Mouse (Mus musculus) embryonic facial prominence, embryonic 15.5 days (tissue): ENCODE measurements around the gene Spata13. TPM values are rescaled to one million over a fixed set of nuclear protein-coding genes. Genes with fewer than 3 reads are reported as not detected.

Experiments
- ATAC-seq: fragments of 200-750 bp; cut with Nextera tagmentation; 2 replicates; pipeline ENCODE4 v1.8.0; 2017; ENCODE audit warnings: low read depth, moderate TSS enrichment; ENCODE audit not compliant: insufficient number of reproducible peaks, low FRiP score, low TSS enrichment
- H3K27ac ChIP-seq: fragments of 300-500 bp; sonication (generic); replicated peaks from 2 replicates; pipeline ENCODE4 v1.5.1; 2015; ENCODE audit warnings: mild to moderate bottlenecking, inconsistent platforms
- H3K27me3 ChIP-seq: fragments of 300-500 bp; sonication (generic); 2 replicates; pipeline ENCODE4 v1.6.1; 2015; ENCODE audit warnings: inconsistent platforms
- H3K36me3 ChIP-seq: fragments of 300-500 bp; sonication (generic); 2 replicates; pipeline ENCODE4 v1.6.1; 2015; ENCODE audit warnings: mild to moderate bottlenecking, inconsistent platforms
- H3K4me1 ChIP-seq: fragments of 300-500 bp; sonication (generic); 2 replicates; pipeline ENCODE4 v1.6.1; 2015; ENCODE audit warnings: inconsistent platforms
- H3K4me2 ChIP-seq: fragments of 300-500 bp; sonication (generic); replicated peaks from 2 replicates; pipeline ENCODE4 v1.6.1; 2015; ENCODE audit warnings: mild to moderate bottlenecking, inconsistent platforms
- H3K4me3 ChIP-seq: fragments of 300-500 bp; sonication (generic); replicated peaks from 2 replicates; pipeline ENCODE4 v1.5.1; 2015; ENCODE audit warnings: mild to moderate bottlenecking, inconsistent platforms
- H3K9ac ChIP-seq: fragments of 300-500 bp; sonication (generic); 2 replicates; pipeline ENCODE4 v1.6.1; 2015; ENCODE audit warnings: inconsistent platforms
- H3K9me3 ChIP-seq: fragments of 300-500 bp; sonication (generic); replicated peaks from 2 replicates; pipeline ENCODE4 v1.6.1; 2016; ENCODE audit warnings: inconsistent platforms
- WGBS: fragments of 180-500 bp; shearing (Covaris S2); methylation state at CpG from one replicate; pipeline ENCODE4 v1.1.7; 2015; 5-methylcytosine and 5-hydroxymethylcytosine counted together
- polyA plus RNA-seq: library from polyadenylated mRNA; unstranded; fragments of >200 nt; fragmentation: Nextera tagmentation; extraction: Ambion mirVana; gene quantifications from 2 replicates; pipeline ENCODE4 v1.2.1, GENCODE M21; 2015

The Spata13 gene
- polyA plus RNA-seq, 1 experiment from 2014 or later: 16.1 TPM

- WGBS: 77% methylated on average over 6 of the region's 6 CpGs
- no peaks in the 10 kb centered on the region for H3K9me3 ChIP-seq
- H3K27ac ChIP-seq: no peak overlapping the region
- H3K36me3 ChIP-seq: no peaks in the 10 kb centered on the region
- no peak overlapping the region for H3K9ac ChIP-seq
- peaks cover 23% of the 10 kb centered on the region for H3K4me1 ChIP-seq
- H3K4me2 ChIP-seq: no peak overlapping the region
- H3K4me3 ChIP-seq: no peak overlapping the region
- H3K27me3 ChIP-seq: no peaks in the 10 kb centered on the region; the same call in 1 of the 2 replicates
- ATAC-seq: no peak
Measured at GRCm38 (mm10) chr14:60641120-60641519, 7.3 kb downstream of the Spata13 start.

- H3K9ac ChIP-seq: no peak overlapping the region
- no peak overlapping the region for H3K4me2 ChIP-seq
- H3K4me3 ChIP-seq: no peak overlapping the region
- peaks cover 14% of the 10 kb centered on the region; the same call in 1 of the 2 replicates for H3K4me1 ChIP-seq
- 63% methylated on average over 1 of the region's 1 CpGs for WGBS
- H3K9me3 ChIP-seq: no peaks in the 10 kb centered on the region
- no peak for ATAC-seq
- no peak overlapping the region for H3K27ac ChIP-seq
- no peaks in the 10 kb centered on the region; the same call in 1 of the 2 replicates for H3K27me3 ChIP-seq
- no peaks in the 10 kb centered on the region for H3K36me3 ChIP-seq
Measured at GRCm38 (mm10) chr14:60642131-60642530, 8.3 kb downstream of the Spata13 start.

GRCm38 (mm10) chr14:60643098-60643870 is 9.5 kb downstream of the Spata13 start:
- Histone ChIP-seq H3K9ac (no peak overlapping the region), H3K4me3 (no peak overlapping the region), H3K27ac (no peak overlapping the region; the same call in 1 of the 2 replicates), H3K36me3 (no peaks in the 10 kb centered on the region), H3K9me3 (no peaks in the 10 kb centered on the region), H3K4me1 (peaks cover 10% of the 10 kb centered on the region; the same call in 1 of the 2 replicates), H3K4me2 (no peak overlapping the region; the same call in 1 of the 2 replicates), H3K27me3 (no peaks in the 10 kb centered on the region)
- no peak for ATAC-seq
- WGBS: 46% methylated on average over 14 of the region's 14 CpGs

GRCm38 (mm10) chr14:60646373-60646772 is 12.6 kb downstream of the Spata13 start:
- 58% methylated on average over 5 of the region's 5 CpGs for WGBS

GRCm38 (mm10) chr14:60647885-60648284 is 14.1 kb downstream of the Spata13 start:
- no peak for ATAC-seq
- no peaks in the 10 kb centered on the region for H3K36me3 ChIP-seq
- H3K27me3 ChIP-seq: no peaks in the 10 kb centered on the region
- no peak overlapping the region for H3K9ac ChIP-seq
- no peak overlapping the region for H3K4me2 ChIP-seq
- peaks cover 4% of the 10 kb centered on the region; the same call in 1 of the 2 replicates for H3K4me1 ChIP-seq
- no peak overlapping the region for H3K4me3 ChIP-seq
- no peak overlapping the region for H3K27ac ChIP-seq
- H3K9me3 ChIP-seq: no peaks in the 10 kb centered on the region
- 85% methylated on average over 7 of the region's 7 CpGs for WGBS

More at GRCm38 (mm10) chr14:60646373-60646772, 12.6 kb downstream of the Spata13 start:
- Histone ChIP-seq H3K4me2 (no peak overlapping the region), H3K4me3 (no peak overlapping the region), H3K27me3 (no peaks in the 10 kb centered on the region), H3K9ac (no peak overlapping the region), H3K4me1 (peaks cover 4% of the 10 kb centered on the region; the same call in 1 of the 2 replicates), H3K36me3 (no peaks in the 10 kb centered on the region), H3K9me3 (no peaks in the 10 kb centered on the region), H3K27ac (no peak overlapping the region)
- ATAC-seq: no peak

GRCm38 (mm10) chr14:60648956-60649355 is 15.2 kb downstream of the Spata13 start:
- Histone ChIP-seq H3K27me3 (no peaks in the 10 kb centered on the region), H3K9me3 (no peaks in the 10 kb centered on the region), H3K4me3 (no peak overlapping the region), H3K36me3 (no peaks in the 10 kb centered on the region), H3K9ac (no peak overlapping the region), H3K4me2 (no peak overlapping the region), H3K4me1 (no peaks in the 10 kb centered on the region; the same call in 1 of the 2 replicates), H3K27ac (no peak overlapping the region)
- ATAC-seq: no peak
- WGBS: 94% methylated on average over 1 of the region's 1 CpGs

GRCm38 (mm10) chr14:60653184-60653583 is 19.4 kb downstream of the Spata13 start:
- Histone ChIP-seq H3K9me3 (no peaks in the 10 kb centered on the region), H3K27me3 (no peaks in the 10 kb centered on the region), H3K9ac (no peak overlapping the region), H3K36me3 (no peaks in the 10 kb centered on the region), H3K4me2 (no peak overlapping the region), H3K27ac (no peak overlapping the region), H3K4me3 (no peak overlapping the region), H3K4me1 (peaks cover 9% of the 10 kb centered on the region; the same call in 1 of the 2 replicates)
- WGBS: 64% methylated on average over 4 of the region's 4 CpGs
- no peak for ATAC-seq

- Histone ChIP-seq H3K4me2 (no peak overlapping the region), H3K36me3 (no peaks in the 10 kb centered on the region), H3K27ac (no peak overlapping the region), H3K9ac (no peak overlapping the region), H3K4me1 (peaks cover 9% of the 10 kb centered on the region; the same call in 1 of the 2 replicates), H3K27me3 (no peaks in the 10 kb centered on the region), H3K9me3 (no peaks in the 10 kb centered on the region), H3K4me3 (no peak overlapping the region)
- 79% methylated on average over 5 of the region's 5 CpGs for WGBS
- no peak for ATAC-seq
Measured at GRCm38 (mm10) chr14:60653977-60654376, 20.2 kb downstream of the Spata13 start.

- no peaks in the 10 kb centered on the region for H3K36me3 ChIP-seq
- 69% methylated on average over 11 of the region's 11 CpGs for WGBS
- H3K4me1 ChIP-seq: peaks cover 9% of the 10 kb centered on the region; the same call in 1 of the 2 replicates
- H3K9ac ChIP-seq: no peak overlapping the region
- no peak for ATAC-seq
- H3K27ac ChIP-seq: no peak overlapping the region
- no peak overlapping the region for H3K4me2 ChIP-seq
- H3K9me3 ChIP-seq: no peaks in the 10 kb centered on the region
- no peak overlapping the region for H3K4me3 ChIP-seq
- H3K27me3 ChIP-seq: no peaks in the 10 kb centered on the region
Measured at GRCm38 (mm10) chr14:60654708-60655107, 20.9 kb downstream of the Spata13 start.

- Histone ChIP-seq H3K27me3 (no peaks in the 10 kb centered on the region), H3K27ac (0 out of 2 replicates have a peak overlapping the region, but pooled peaks have one; percentile 5), H3K4me3 (no peak overlapping the region), H3K9me3 (no peaks in the 10 kb centered on the region), H3K36me3 (no peaks in the 10 kb centered on the region), H3K4me1 (peaks cover 9% of the 10 kb centered on the region; the same call in 1 of the 2 replicates), H3K4me2 (no peak overlapping the region), H3K9ac (no peak overlapping the region)
- WGBS: 58% methylated on average over 15 of the region's 15 CpGs
- ATAC-seq: 0 out of 2 replicates have a peak, but pooled peaks have one; percentile 32
Measured at GRCm38 (mm10) chr14:60655941-60656700, 22.3 kb downstream of the Spata13 start.

- H3K9ac ChIP-seq: no peak overlapping the region
- no peak overlapping the region for H3K4me2 ChIP-seq
- H3K36me3 ChIP-seq: no peaks in the 10 kb centered on the region
- H3K9me3 ChIP-seq: no peaks in the 10 kb centered on the region
- ATAC-seq: no peak
- H3K4me1 ChIP-seq: peaks cover 9% of the 10 kb centered on the region; the same call in 1 of the 2 replicates
- WGBS: 95% methylated on average over 11 of the region's 11 CpGs
- no peaks in the 10 kb centered on the region for H3K27me3 ChIP-seq
- H3K27ac ChIP-seq: no peak overlapping the region
- H3K4me3 ChIP-seq: no peak overlapping the region
Measured at GRCm38 (mm10) chr14:60656701-60657085, 22.9 kb downstream of the Spata13 start.
